Mouse (Mus musculus): ENCODE results near the gene Itgad. TPM values are rescaled to one million over a fixed set of nuclear protein-coding genes. Genes with fewer than 3 reads are reported as not detected.

Itgad gene
- polyA plus RNA-seq, 1 experiment, result 21.1 TPM

DNA sequence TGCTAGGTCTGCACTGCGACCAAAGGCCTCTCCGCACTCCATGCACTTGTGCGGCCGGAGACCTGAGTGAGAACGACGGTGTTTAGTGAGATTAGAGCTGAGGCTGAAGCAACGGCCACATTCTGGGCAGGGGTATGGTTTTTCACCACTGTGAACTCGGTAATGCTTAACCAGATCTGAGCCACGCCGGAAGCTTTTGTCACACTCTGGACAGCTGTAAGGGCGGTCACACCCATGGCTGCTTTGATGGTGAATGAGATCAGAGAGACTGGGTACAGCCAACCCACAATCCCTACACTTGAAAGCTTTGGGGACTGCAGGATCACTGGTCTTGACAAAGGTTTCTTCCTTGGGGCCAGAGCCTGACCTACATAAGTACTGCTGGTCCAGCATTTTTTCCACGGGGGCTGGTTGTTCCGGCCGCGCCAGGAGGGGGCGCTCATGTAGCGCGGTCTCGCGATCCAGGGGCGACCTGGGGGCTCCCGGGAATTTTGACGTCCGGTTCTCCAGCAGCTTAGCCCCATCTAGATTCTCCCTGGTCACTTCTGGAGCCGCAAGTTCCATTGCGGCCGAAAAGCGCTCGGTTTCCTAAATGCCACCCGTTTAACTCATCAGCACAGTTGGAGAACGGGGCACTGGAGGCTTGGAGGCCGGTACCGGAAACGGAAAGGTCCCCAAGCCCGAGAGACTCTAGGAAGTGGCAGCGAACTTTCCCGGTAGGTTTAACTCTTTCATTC lies 82.8 kb downstream of the Itgad start, which contains the start of gene Armc5:
Gene Armc5 (plus strand): TSS at position 487 of the 737 bp plus-strand sequence.
- H3K27me3 ChIP-seq (ENCODE audit: control insufficient read depth, insufficient read depth, low read length), result no peaks in the 10 kb centered on the region
- peaks cover 4% of the 10 kb centered on the region for H3K4me1 ChIP-seq (ENCODE audit: control insufficient read depth, insufficient read depth, low read length)
- H3K27ac ChIP-seq (ENCODE audit: control insufficient read depth, insufficient read depth, low read depth, low read length), result peak within 1 kb of the TSS; percentile 97
- TF ChIP-seq POLR2A (IDR thresholded peaks at IDR 0.05; ENCODE audit: control insufficient read depth, low read depth, low read length), result no peak; the same call in 1 of the 2 replicates
- peak; percentile 64 for TF ChIP-seq CTCF (IDR thresholded peaks at IDR 0.05; ENCODE audit: control insufficient read depth, insufficient read depth, insufficient replicate concordance, low read depth, low read length)
- no peaks in the 10 kb centered on the region for H3K36me3 ChIP-seq (ENCODE audit: control insufficient read depth, insufficient read depth, low read length)
- peak within 1 kb of the TSS; percentile 86 for H3K4me3 ChIP-seq (ENCODE audit: control insufficient read depth, low read depth, low read length)

DNA sequence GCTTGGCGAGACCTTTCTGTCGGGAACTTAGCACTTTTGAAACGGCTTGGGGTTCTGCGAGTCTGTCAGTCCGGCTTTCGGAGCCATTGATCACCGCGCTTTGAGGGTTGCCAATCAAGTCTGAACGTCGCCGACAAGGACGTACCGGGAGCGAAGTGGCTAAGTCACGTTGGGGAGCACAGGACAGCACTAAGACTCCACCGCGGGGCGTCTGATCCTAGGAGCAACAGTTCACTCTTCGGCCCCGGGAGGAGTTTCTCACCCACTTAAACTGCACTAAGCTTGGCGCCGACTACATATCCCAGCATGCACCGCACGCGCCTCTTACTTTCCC lies 83.4 kb downstream of the Itgad start:
- peaks cover 4% of the 10 kb centered on the region for H3K4me1 ChIP-seq (ENCODE audit: control insufficient read depth, insufficient read depth, low read length)
- TF ChIP-seq CTCF (IDR thresholded peaks at IDR 0.05; ENCODE audit: control insufficient read depth, insufficient read depth, insufficient replicate concordance, low read depth, low read length), result no peak
- TF ChIP-seq POLR2A (IDR thresholded peaks at IDR 0.05; ENCODE audit: control insufficient read depth, low read depth, low read length), result no peak
- H3K36me3 ChIP-seq (ENCODE audit: control insufficient read depth, insufficient read depth, low read length), result no peaks in the 10 kb centered on the region
- H3K27ac ChIP-seq (ENCODE audit: control insufficient read depth, insufficient read depth, low read depth, low read length), result peak overlapping the region; percentile 97
- H3K4me3 ChIP-seq (ENCODE audit: control insufficient read depth, low read depth, low read length), result peak overlapping the region; percentile 86
- H3K27me3 ChIP-seq (ENCODE audit: control insufficient read depth, insufficient read depth, low read length), result no peaks in the 10 kb centered on the region

DNA sequence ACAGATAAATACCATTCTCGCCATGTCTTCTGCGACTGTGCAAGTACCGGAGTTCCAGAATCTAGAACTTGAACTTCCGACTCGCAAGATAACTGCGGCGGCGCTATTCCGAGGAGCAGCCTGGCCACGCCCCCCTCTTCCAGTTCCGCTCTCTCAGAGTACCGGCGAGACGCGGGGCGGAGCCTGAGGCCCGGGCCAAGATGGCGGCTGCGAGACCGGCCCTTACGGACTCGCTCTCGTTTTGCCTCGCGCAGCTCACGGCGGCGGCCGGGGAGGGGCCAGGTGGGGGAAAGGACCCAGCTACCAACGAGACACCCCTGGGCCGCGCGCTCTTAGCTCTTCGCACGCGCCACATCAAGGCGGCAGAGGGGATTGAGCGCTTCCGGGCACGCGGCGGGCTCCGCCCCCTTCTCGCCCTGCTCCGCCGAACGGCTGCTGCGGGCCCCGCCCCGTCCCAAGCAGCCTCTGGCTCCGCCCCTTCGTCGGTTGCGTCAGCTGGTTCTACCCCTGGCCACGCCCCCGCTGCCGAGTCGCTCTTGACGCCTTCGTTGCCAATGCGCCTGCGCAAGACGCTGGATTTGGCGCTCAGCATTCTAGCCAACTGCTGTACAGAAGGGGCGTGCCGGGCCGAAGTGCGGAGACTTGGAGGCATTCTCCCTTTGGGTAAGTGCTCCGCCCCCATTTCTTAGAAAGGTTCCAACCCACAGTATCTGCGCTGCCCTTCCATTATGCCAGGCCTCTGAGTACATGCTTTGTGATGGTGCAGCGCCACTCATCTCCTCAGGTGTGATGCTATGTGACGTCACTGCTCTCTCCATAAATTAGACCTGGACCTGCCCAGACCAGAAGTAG lies 84.0 kb downstream of the Itgad start, which contains the start of gene 9130023H24Rik:
Gene 9130023H24Rik (minus strand): TSS at position 105 of the 852 bp plus-strand sequence.
- peak within 1 kb of the TSS; percentile 97 for H3K27ac ChIP-seq (ENCODE audit: control insufficient read depth, insufficient read depth, low read depth, low read length)
- TF ChIP-seq CTCF (IDR thresholded peaks at IDR 0.05; ENCODE audit: control insufficient read depth, insufficient read depth, insufficient replicate concordance, low read depth, low read length) (no peak), POLR2A (IDR thresholded peaks at IDR 0.05; ENCODE audit: control insufficient read depth, low read depth, low read length) (peak; percentile 66)
- H3K4me1 ChIP-seq (ENCODE audit: control insufficient read depth, insufficient read depth, low read length), result peaks cover 4% of the 10 kb centered on the region
- peak within 1 kb of the TSS; percentile 86 for H3K4me3 ChIP-seq (ENCODE audit: control insufficient read depth, low read depth, low read length)
- H3K27me3 ChIP-seq (ENCODE audit: control insufficient read depth, insufficient read depth, low read length), result no peaks in the 10 kb centered on the region
- no peaks in the 10 kb centered on the region for H3K36me3 ChIP-seq (ENCODE audit: control insufficient read depth, insufficient read depth, low read length)

DNA sequence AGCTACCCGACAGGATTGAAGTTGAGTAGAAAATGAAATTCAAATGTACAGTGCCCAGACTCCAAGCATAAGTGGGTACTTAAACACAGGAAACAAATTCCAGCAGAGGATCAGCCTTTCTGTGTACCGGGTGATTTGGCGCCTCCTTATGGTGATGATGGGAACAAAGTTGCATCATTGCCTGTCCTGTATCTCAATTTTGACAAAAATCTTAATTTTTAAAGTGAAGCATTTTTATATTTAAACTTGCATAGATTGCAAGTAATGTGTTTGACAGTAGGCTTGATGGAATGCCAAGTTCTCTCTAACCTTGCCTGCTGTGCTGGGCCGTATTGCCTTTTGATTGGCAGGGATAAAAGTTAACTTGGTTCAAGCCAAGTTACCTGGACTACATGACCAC lies 84.8 kb downstream of the Itgad start:
- TF ChIP-seq CTCF (IDR thresholded peaks at IDR 0.05; ENCODE audit: control insufficient read depth, insufficient read depth, insufficient replicate concordance, low read depth, low read length), result no peak
- no peak for TF ChIP-seq POLR2A (IDR thresholded peaks at IDR 0.05; ENCODE audit: control insufficient read depth, low read depth, low read length)
- Histone ChIP-seq H3K36me3 (ENCODE audit: control insufficient read depth, insufficient read depth, low read length) (no peaks in the 10 kb centered on the region), H3K27ac (ENCODE audit: control insufficient read depth, insufficient read depth, low read depth, low read length) (no peak overlapping the region), H3K4me1 (ENCODE audit: control insufficient read depth, insufficient read depth, low read length) (peaks cover 4% of the 10 kb centered on the region), H3K4me3 (ENCODE audit: control insufficient read depth, low read depth, low read length) (peak overlapping the region; percentile 50; the same call in 1 of the 2 replicates), H3K27me3 (ENCODE audit: control insufficient read depth, insufficient read depth, low read length) (no peaks in the 10 kb centered on the region)

DNA sequence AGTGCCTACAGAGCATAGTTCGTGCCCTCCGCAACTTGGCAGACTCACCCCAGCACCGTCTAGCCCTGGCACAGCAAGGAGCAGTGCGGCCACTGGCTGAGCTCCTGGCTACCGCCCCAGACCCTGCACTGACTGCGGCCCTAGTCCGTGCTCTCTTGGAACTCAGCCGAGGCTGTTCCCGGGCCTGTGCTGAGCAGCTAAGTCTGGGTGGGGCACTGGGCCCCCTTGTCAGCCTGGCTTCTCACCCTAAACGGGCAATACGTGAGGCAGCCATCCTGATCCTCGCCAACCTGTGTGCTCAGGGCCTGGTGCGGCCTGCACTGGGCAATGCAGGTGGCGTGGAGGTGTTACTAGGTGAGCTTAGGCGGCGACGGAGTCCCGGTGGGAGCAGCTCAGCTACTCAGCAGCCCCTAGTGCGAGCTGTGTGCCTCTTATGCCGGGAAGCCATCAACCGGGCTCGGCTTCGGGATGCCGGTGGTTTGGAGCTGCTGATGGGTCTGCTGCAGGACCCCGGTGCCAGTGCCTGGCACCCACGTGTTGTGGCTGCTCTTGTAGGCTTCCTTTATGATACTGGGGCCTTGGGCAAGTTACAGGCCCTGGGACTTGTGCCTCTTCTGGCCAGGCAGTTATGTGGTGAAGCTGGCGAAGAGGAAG lies 86.1 kb downstream of the Itgad start:
- no peaks in the 10 kb centered on the region for H3K36me3 ChIP-seq (ENCODE audit: control insufficient read depth, insufficient read depth, low read length)

DNA sequence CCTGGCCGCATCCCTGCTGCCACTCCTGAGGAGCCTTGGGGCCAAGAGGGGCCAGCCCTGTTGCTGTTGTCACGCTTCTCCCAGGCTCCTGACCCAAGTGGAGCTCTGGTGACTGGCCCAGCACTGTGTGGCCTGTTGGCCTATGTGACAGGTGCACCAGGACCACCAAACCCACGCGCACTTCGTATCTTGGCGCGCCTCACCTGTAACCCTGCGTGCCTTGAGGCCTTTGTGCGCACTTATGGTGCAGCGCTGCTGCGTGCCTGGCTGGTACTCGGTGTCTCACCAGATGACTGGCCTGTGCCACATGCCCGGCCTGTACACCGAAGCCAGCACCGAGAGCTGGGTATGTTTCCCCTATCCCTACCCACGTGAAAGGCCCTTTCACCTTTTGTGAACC lies 88.2 kb downstream of the Itgad start:
- TF ChIP-seq CTCF (IDR thresholded peaks at IDR 0.05; ENCODE audit: control insufficient read depth, insufficient read depth, insufficient replicate concordance, low read depth, low read length), result no peak
- TF ChIP-seq POLR2A (IDR thresholded peaks at IDR 0.05; ENCODE audit: control insufficient read depth, low read depth, low read length), result no peak
- H3K27me3 ChIP-seq (ENCODE audit: control insufficient read depth, insufficient read depth, low read length), result no peaks in the 10 kb centered on the region
- H3K4me3 ChIP-seq (ENCODE audit: control insufficient read depth, low read depth, low read length), result no peak overlapping the region
- no peaks in the 10 kb centered on the region for H3K36me3 ChIP-seq (ENCODE audit: control insufficient read depth, insufficient read depth, low read length)
- H3K27ac ChIP-seq (ENCODE audit: control insufficient read depth, insufficient read depth, low read depth, low read length), result no peak overlapping the region
- no peaks in the 10 kb centered on the region; the same call in none of the 2 replicates for H3K4me1 ChIP-seq (ENCODE audit: control insufficient read depth, insufficient read depth, low read length)

More for the DNA sequence above, 86.1 kb downstream of the Itgad start:
- Histone ChIP-seq H3K27me3 (ENCODE audit: control insufficient read depth, insufficient read depth, low read length) (no peaks in the 10 kb centered on the region), H3K27ac (ENCODE audit: control insufficient read depth, insufficient read depth, low read depth, low read length) (no peak overlapping the region), H3K4me1 (ENCODE audit: control insufficient read depth, insufficient read depth, low read length) (peaks cover 4% of the 10 kb centered on the region), H3K4me3 (ENCODE audit: control insufficient read depth, low read depth, low read length) (peak overlapping the region; percentile 55)
- TF ChIP-seq POLR2A (IDR thresholded peaks at IDR 0.05; ENCODE audit: control insufficient read depth, low read depth, low read length), result no peak
- no peak for TF ChIP-seq CTCF (IDR thresholded peaks at IDR 0.05; ENCODE audit: control insufficient read depth, insufficient read depth, insufficient replicate concordance, low read depth, low read length)
